25 mouse cellular contexts compared by ENCODE assay signal in the genomic region with DNA sequence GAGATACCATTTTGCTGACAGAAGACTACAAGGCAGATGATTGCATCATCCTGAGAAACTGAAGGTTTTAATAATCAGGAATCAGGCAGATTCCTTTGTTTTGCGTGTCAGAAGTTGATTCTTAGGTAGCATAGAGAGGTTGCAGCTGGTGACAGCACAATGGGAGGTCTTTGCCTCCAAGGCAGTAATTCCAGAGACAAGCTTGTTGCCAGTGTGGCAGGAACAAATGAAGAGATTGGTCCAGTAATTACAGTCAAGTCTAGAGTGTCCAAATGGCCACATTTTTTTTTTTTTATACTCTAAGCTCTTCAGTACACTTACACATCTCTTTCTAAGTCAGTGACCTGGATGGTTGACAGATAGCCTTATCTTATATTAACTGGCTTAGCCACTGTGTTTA.
DNase-seq lines count a peak whose midpoint lies in the region; ATAC-seq and TF ChIP-seq lines count a peak whose summit lies in the region.
"Had no signal": no experiment of that assay in that cellular context is flagged by ENCODE, and none has a peak within 500 bp of the region (broad histone marks: within the 10 kb centered on the region; RNA-seq: fewer than 3 reads in every experiment).

No protein-coding gene starts in this region.

- no peak for TF ChIP-seq POLR2A in brain, embryonic 14.5 days (IDR thresholded peaks at IDR 0.05; ENCODE audit: borderline replicate concordance, extremely low read depth, insufficient read depth, insufficient read length, poor library complexity, severe bottlenecking)

- H3K27me3 ChIP-seq in forebrain, embryonic 14.5 days (replicated peaks; ENCODE audit: control insufficient read depth, insufficient read depth, low read length) = no peaks in the 10 kb centered on the region
- H3K27me3 ChIP-seq in forebrain, postnatal 0 days (ENCODE audit: insufficient read depth, low read length) = no peaks in the 10 kb centered on the region
- no peaks in the 10 kb centered on the region for H3K27me3 ChIP-seq in midbrain, embryonic 13.5 days
- no peaks in the 10 kb centered on the region for H3K27me3 ChIP-seq in midbrain, embryonic 16.5 days (ENCODE audit: control insufficient read depth, insufficient read depth, low read depth, low read length)
- H3K27me3 ChIP-seq: embryonic facial prominence, embryonic 13.5 days; hindbrain, embryonic 12.5 days; limb, embryonic 13.5 days; megakaryocyte, embryonic 14.5 days; neural tube, embryonic 13.5 days; stomach, embryonic 15.5 days had no signal

- H3K36me3 ChIP-seq in forebrain, embryonic 14.5 days (ENCODE audit: control insufficient read depth, insufficient read depth, low read length) = no peaks in the 10 kb centered on the region
- H3K36me3 ChIP-seq in forebrain, postnatal 0 days (ENCODE audit: insufficient read depth) = no peaks in the 10 kb centered on the region
- H3K36me3 ChIP-seq in midbrain, embryonic 13.5 days = no peaks in the 10 kb centered on the region
- H3K36me3 ChIP-seq in midbrain, embryonic 16.5 days (ENCODE audit: control insufficient read depth, insufficient read depth, low read length) = no peaks in the 10 kb centered on the region
- H3K36me3 ChIP-seq: embryonic facial prominence, embryonic 13.5 days; hindbrain, embryonic 12.5 days; limb, embryonic 13.5 days; neural tube, embryonic 13.5 days; stomach, embryonic 15.5 days had no signal

- no peak overlapping the region for H3K27ac ChIP-seq in forebrain, embryonic 14.5 days (ENCODE audit: low read depth, low read length)
- H3K27ac ChIP-seq in forebrain, postnatal 0 days (ENCODE audit: low read depth, low read length) = no peak overlapping the region
- no peak overlapping the region for H3K27ac ChIP-seq in midbrain, embryonic 13.5 days
- no peak overlapping the region for H3K27ac ChIP-seq in midbrain, embryonic 16.5 days (ENCODE audit: low read length)
- H3K27ac ChIP-seq: embryonic facial prominence, embryonic 13.5 days; hindbrain, embryonic 12.5 days; limb, embryonic 13.5 days; neural tube, embryonic 13.5 days; stomach, embryonic 15.5 days had no signal

- TF ChIP-seq CTCF in forebrain, postnatal 0 days (IDR thresholded peaks at IDR 0.05; ENCODE audit: low read depth) = no peak
- TF ChIP-seq CTCF in brain, embryonic 14.5 days (IDR thresholded peaks at IDR 0.05; ENCODE audit: borderline replicate concordance, extremely low read depth, insufficient read depth, insufficient read length) = no peak

- no peak overlapping the region for H3K4me3 ChIP-seq in forebrain, embryonic 14.5 days (ENCODE audit: low read depth, low read length)
- H3K4me3 ChIP-seq in forebrain, postnatal 0 days (ENCODE audit: low read depth, low read length) = no peak overlapping the region
- no peak overlapping the region for H3K4me3 ChIP-seq in midbrain, embryonic 13.5 days (replicated peaks)
- no peak overlapping the region for H3K4me3 ChIP-seq in midbrain, embryonic 16.5 days (ENCODE audit: low read depth, low read length)
- H3K4me3 ChIP-seq: embryonic facial prominence, embryonic 13.5 days; hindbrain, embryonic 12.5 days; limb, embryonic 13.5 days; megakaryocyte, embryonic 14.5 days; neural tube, embryonic 13.5 days; stomach, embryonic 15.5 days had no signal

- no peaks in the 10 kb centered on the region for H3K4me1 ChIP-seq in forebrain, embryonic 14.5 days (ENCODE audit: control insufficient read depth, insufficient read depth, low read length)
- H3K4me1 ChIP-seq in forebrain, postnatal 0 days (ENCODE audit: insufficient read depth) = 0 out of 2 replicates have a peak, but pooled peaks cover 3% of the 10 kb centered on the region
- no peaks in the 10 kb centered on the region for H3K4me1 ChIP-seq in midbrain, embryonic 13.5 days (replicated peaks)
- H3K4me1 ChIP-seq in midbrain, embryonic 16.5 days (ENCODE audit: control insufficient read depth, insufficient read depth, low read length) = peaks cover 2% of the 10 kb centered on the region; the same call in 1 of the 2 replicates
- H3K4me1 ChIP-seq: embryonic facial prominence, embryonic 13.5 days; hindbrain, embryonic 12.5 days; megakaryocyte, embryonic 14.5 days; neural tube, embryonic 13.5 days; stomach, embryonic 15.5 days had no signal

- H3K9me3 ChIP-seq in forebrain, embryonic 14.5 days (replicated peaks; ENCODE audit: control insufficient read depth, low read length) = no peaks in the 10 kb centered on the region
- H3K9me3 ChIP-seq in forebrain, postnatal 0 days (ENCODE audit: low read length) = no peaks in the 10 kb centered on the region
- no peaks in the 10 kb centered on the region for H3K9me3 ChIP-seq in midbrain, embryonic 13.5 days
- H3K9me3 ChIP-seq in midbrain, embryonic 16.5 days (replicated peaks; ENCODE audit: control insufficient read depth, low read length, poor library complexity, severe bottlenecking) = no peaks in the 10 kb centered on the region
- H3K9me3 ChIP-seq: embryonic facial prominence, embryonic 13.5 days; hindbrain, embryonic 12.5 days; limb, embryonic 13.5 days; megakaryocyte, embryonic 14.5 days; neural tube, embryonic 13.5 days; stomach, embryonic 15.5 days had no signal

- H3K4me2 ChIP-seq in forebrain, embryonic 14.5 days (ENCODE audit: low read length) = no peak overlapping the region
- no peak overlapping the region for H3K4me2 ChIP-seq in forebrain, postnatal 0 days (ENCODE audit: low read depth)
- no peak overlapping the region for H3K4me2 ChIP-seq in midbrain, embryonic 13.5 days (replicated peaks)
- H3K4me2 ChIP-seq in midbrain, embryonic 16.5 days (ENCODE audit: low read length) = no peak overlapping the region
- H3K4me2 ChIP-seq: embryonic facial prominence, embryonic 13.5 days; hindbrain, embryonic 12.5 days; limb, embryonic 13.5 days; liver, embryonic 11.5 days; neural tube, embryonic 13.5 days; stomach, embryonic 15.5 days had no signal

- DNase-seq in forebrain, embryonic 14.5 days (ENCODE audit: low spot score) = peak; percentile 10
- no peak for DNase-seq in forebrain, postnatal 0 days
- peak; percentile 40 for DNase-seq in Muller cell, postnatal 12 days (ENCODE audit: inconsistent ontology term)
- DNase-seq in brain, embryonic 14.5 days (ENCODE audit: low read depth) = peak; percentile 47
- DNase-seq: adrenal gland, adult 8-10 months; B cell, adult 2 months; cerebellum, adult 11 months; cerebellum, adult 9-10 months; cerebellum, postnatal 36 days; gastrocnemius, postnatal 14 days; kidney, adult 8-10 months; kidney, postnatal 10 days; layer of hippocampus, postnatal 36 days; lung, postnatal 4 days; right cerebral cortex, postnatal 25 days had no signal

- 37% methylated on average over 1 of the region's 1 CpGs for WGBS in forebrain, embryonic 14.5 days
- WGBS in forebrain, postnatal 0 days = 29% methylated on average over 1 of the region's 1 CpGs
- 40% methylated on average over 1 of the region's 1 CpGs for WGBS in midbrain, embryonic 13.5 days
- 37% methylated on average over 1 of the region's 1 CpGs for WGBS in midbrain, embryonic 16.5 days

- no peak for ATAC-seq in forebrain, embryonic 14.5 days
- ATAC-seq in forebrain, postnatal 0 days = no peak
- 0 out of 2 replicates have a peak, but pooled peaks have one; percentile 69 for ATAC-seq in midbrain, embryonic 13.5 days
- ATAC-seq in midbrain, embryonic 16.5 days = no peak
- ATAC-seq: intestine, embryonic 16.5 days had no signal

- no peak overlapping the region for H3K9ac ChIP-seq in forebrain, embryonic 14.5 days (ENCODE audit: low read length)
- H3K9ac ChIP-seq in forebrain, postnatal 0 days = no peak overlapping the region
- no peak overlapping the region for H3K9ac ChIP-seq in midbrain, embryonic 13.5 days (replicated peaks)
- H3K9ac ChIP-seq in midbrain, embryonic 16.5 days (ENCODE audit: low read depth, low read length) = no peak overlapping the region
- H3K9ac ChIP-seq: embryonic facial prominence, embryonic 13.5 days; hindbrain, embryonic 12.5 days; limb, embryonic 13.5 days; neural tube, embryonic 13.5 days; stomach, embryonic 15.5 days had no signal
